Mouse (Mus musculus): ENCODE measurements at regions not wholly inside any gene's neighbourhood (a gene's known extent, or its start where the extent isn't known, plus 50 kb on each side); places are given as distances from the start of the nearest gene placed in this dataset.

- no peak for TF ChIP-seq POLR2A (IDR thresholded peaks at IDR 0.05; ENCODE audit: borderline replicate concordance, low read depth, low read length)
- no peak for TF ChIP-seq CTCF (IDR thresholded peaks at IDR 0.05; ENCODE audit: low read depth, low read length)
Observed at GRCm38 (mm10) chr3:22023551-22023950, 52.9 kb upstream of the Tbl1xr1 start.
